Mouse (Mus musculus): ENCODE results near the gene Tmem242. TPM values are rescaled to one million over a fixed set of nuclear protein-coding genes. Genes with fewer than 3 reads are reported as not detected.
A peak's percentile ranks its signal among the peaks of the same experiment; 100 is the strongest.

The Tmem242 gene
- polyA plus RNA-seq, 1 experiment from 2014 or later: 114 TPM

GRCm38 (mm10) chr17:5397148-5398007 is 42.7 kb downstream of the Tmem242 start:
- WGBS: 35% methylated on average over 33 of the region's 33 CpGs
- Histone ChIP-seq H3K4me2 (no peak overlapping the region), H3K4me1 (peaks cover 6% of the 10 kb centered on the region; the same call in 1 of the 2 replicates), H3K4me3 (replicated peaks) (no peak overlapping the region), H3K27me3 (peaks cover 24% of the 10 kb centered on the region), H3K36me3 (replicated peaks) (no peaks in the 10 kb centered on the region), H3K27ac (no peak overlapping the region), H3K9me3 (no peaks in the 10 kb centered on the region), H3K9ac (no peak overlapping the region)
- ATAC-seq (ENCODE audit: low FRiP score): peak; percentile 84

GRCm38 (mm10) chr17:5396213-5396612 is 43.8 kb downstream of the Tmem242 start:
- Histone ChIP-seq H3K9ac (no peak overlapping the region), H3K36me3 (replicated peaks) (no peaks in the 10 kb centered on the region), H3K4me3 (replicated peaks) (no peak overlapping the region), H3K4me2 (no peak overlapping the region), H3K27ac (no peak overlapping the region), H3K27me3 (peaks cover 24% of the 10 kb centered on the region), H3K9me3 (no peaks in the 10 kb centered on the region), H3K4me1 (no peaks in the 10 kb centered on the region)
- 69% methylated on average over 5 of the region's 5 CpGs for WGBS
- no peak for ATAC-seq (ENCODE audit: low FRiP score)

- no peak for ATAC-seq (ENCODE audit: low FRiP score)
- H3K4me2 ChIP-seq: no peak overlapping the region
Observed at GRCm38 (mm10) chr17:5395454-5396205, 44.4 kb downstream of the Tmem242 start.

GRCm38 (mm10) chr17:5390682-5391081 is 49.4 kb downstream of the Tmem242 start:
- H3K27ac ChIP-seq: no peak overlapping the region
- no peak for ATAC-seq (ENCODE audit: low FRiP score)
- no peaks in the 10 kb centered on the region for H3K9me3 ChIP-seq
- H3K9ac ChIP-seq: no peak overlapping the region
- no peak overlapping the region for H3K4me3 ChIP-seq (replicated peaks)
- H3K4me2 ChIP-seq: no peak overlapping the region
- WGBS: 34% methylated on average over 10 of the region's 10 CpGs
- peaks cover 7% of the 10 kb centered on the region for H3K4me1 ChIP-seq
- no peaks in the 10 kb centered on the region for H3K36me3 ChIP-seq (replicated peaks)
- peaks cover 4% of the 10 kb centered on the region; the same call in 1 of the 2 replicates for H3K27me3 ChIP-seq

More at GRCm38 (mm10) chr17:5395454-5396205, 44.4 kb downstream of the Tmem242 start:
- Histone ChIP-seq H3K4me1 (peaks cover under 1% of the 10 kb centered on the region), H3K4me3 (replicated peaks) (no peak overlapping the region), H3K9ac (no peak overlapping the region), H3K36me3 (replicated peaks) (no peaks in the 10 kb centered on the region), H3K27me3 (peaks cover 24% of the 10 kb centered on the region), H3K9me3 (no peaks in the 10 kb centered on the region), H3K27ac (no peak overlapping the region)
- WGBS: 90% methylated on average over 16 of the region's 16 CpGs

- H3K9me3 ChIP-seq: no peaks in the 10 kb centered on the region
- H3K4me2 ChIP-seq: no peak overlapping the region
- no peak overlapping the region for H3K9ac ChIP-seq
- H3K4me3 ChIP-seq (replicated peaks): no peak overlapping the region
- H3K4me1 ChIP-seq: peaks cover 7% of the 10 kb centered on the region
- no peak overlapping the region for H3K27ac ChIP-seq
- 66% methylated on average over 3 of the region's 3 CpGs for WGBS
- no peaks in the 10 kb centered on the region for H3K27me3 ChIP-seq
- no peaks in the 10 kb centered on the region for H3K36me3 ChIP-seq (replicated peaks)
- ATAC-seq (ENCODE audit: low FRiP score): no peak
Observed at GRCm38 (mm10) chr17:5388351-5388750, 51.7 kb downstream of the Tmem242 start.

- Histone ChIP-seq H3K27ac (no peak overlapping the region), H3K4me1 (peaks cover 7% of the 10 kb centered on the region), H3K4me3 (replicated peaks) (no peak overlapping the region), H3K9me3 (no peaks in the 10 kb centered on the region), H3K9ac (no peak overlapping the region), H3K4me2 (no peak overlapping the region), H3K27me3 (no peaks in the 10 kb centered on the region), H3K36me3 (replicated peaks) (no peaks in the 10 kb centered on the region)
- 90% methylated on average over 12 of the region's 12 CpGs for WGBS
- no peak for ATAC-seq (ENCODE audit: low FRiP score)
Observed at GRCm38 (mm10) chr17:5386885-5387545, 53.0 kb downstream of the Tmem242 start.

- Histone ChIP-seq H3K4me3 (replicated peaks) (no peak overlapping the region), H3K27me3 (no peaks in the 10 kb centered on the region), H3K9me3 (no peaks in the 10 kb centered on the region), H3K36me3 (replicated peaks) (no peaks in the 10 kb centered on the region), H3K4me1 (peaks cover 6% of the 10 kb centered on the region), H3K4me2 (no peak overlapping the region), H3K9ac (no peak overlapping the region), H3K27ac (no peak overlapping the region)
- WGBS: 95% methylated on average over 1 of the region's 1 CpGs
- ATAC-seq (ENCODE audit: low FRiP score): no peak
Observed at GRCm38 (mm10) chr17:5385694-5386093, 54.4 kb downstream of the Tmem242 start.

- Histone ChIP-seq H3K27ac (no peak overlapping the region), H3K36me3 (replicated peaks) (no peaks in the 10 kb centered on the region), H3K4me1 (peaks cover 11% of the 10 kb centered on the region), H3K4me3 (replicated peaks) (no peak overlapping the region), H3K27me3 (no peaks in the 10 kb centered on the region), H3K4me2 (no peak overlapping the region), H3K9me3 (no peaks in the 10 kb centered on the region), H3K9ac (no peak overlapping the region)
- WGBS: 32% methylated on average over 7 of the region's 7 CpGs
- ATAC-seq (ENCODE audit: low FRiP score): no peak
Observed at GRCm38 (mm10) chr17:5377930-5378310, 62.1 kb downstream of the Tmem242 start.

- H3K27me3 ChIP-seq: no peaks in the 10 kb centered on the region
- peak overlapping the region; percentile 32; the same call in 1 of the 2 replicates for H3K27ac ChIP-seq
- H3K36me3 ChIP-seq (replicated peaks): no peaks in the 10 kb centered on the region
- no peaks in the 10 kb centered on the region for H3K9me3 ChIP-seq
- H3K4me2 ChIP-seq: no peak overlapping the region
- no peak overlapping the region for H3K4me3 ChIP-seq (replicated peaks)
- ATAC-seq (ENCODE audit: low FRiP score): no peak
- 31% methylated on average over 11 of the region's 11 CpGs for WGBS
- peaks cover 11% of the 10 kb centered on the region for H3K4me1 ChIP-seq
- no peak overlapping the region for H3K9ac ChIP-seq
Observed at GRCm38 (mm10) chr17:5377151-5377929, 62.7 kb downstream of the Tmem242 start.

GRCm38 (mm10) chr17:5372951-5373350 is 67.1 kb downstream of the Tmem242 start:
- Histone ChIP-seq H3K4me1 (peaks cover 11% of the 10 kb centered on the region), H3K36me3 (replicated peaks) (no peaks in the 10 kb centered on the region), H3K4me2 (no peak overlapping the region), H3K4me3 (replicated peaks) (no peak overlapping the region), H3K9ac (no peak overlapping the region), H3K27me3 (0 out of 2 replicates have a peak, but pooled peaks cover 2% of the 10 kb centered on the region), H3K9me3 (no peaks in the 10 kb centered on the region), H3K27ac (no peak overlapping the region)
- 86% methylated on average over 8 of the region's 8 CpGs for WGBS
- ATAC-seq (ENCODE audit: low FRiP score): no peak

- Histone ChIP-seq H3K4me3 (replicated peaks) (no peak overlapping the region), H3K9me3 (no peaks in the 10 kb centered on the region), H3K4me1 (no peaks in the 10 kb centered on the region; the same call in 1 of the 2 replicates), H3K36me3 (replicated peaks) (no peaks in the 10 kb centered on the region), H3K4me2 (no peak overlapping the region), H3K27me3 (0 out of 2 replicates have a peak, but pooled peaks cover 2% of the 10 kb centered on the region), H3K9ac (no peak overlapping the region), H3K27ac (no peak overlapping the region)
- 74% methylated on average over 7 of the region's 7 CpGs for WGBS
- ATAC-seq (ENCODE audit: low FRiP score): no peak
Observed at GRCm38 (mm10) chr17:5371521-5371920, 68.5 kb downstream of the Tmem242 start.
